Mouse (Mus musculus): ENCODE results near the gene Pigb. TPM values are rescaled to one million over a fixed set of nuclear protein-coding genes. Genes with fewer than 3 reads are reported as not detected.
"Not testable (repeated sequence)": the region's sequence is repeated elsewhere in the genome, so short reads cannot be mapped to it uniquely, and the experiment has no call there.

The Pigb gene
- 12.6 and 13.4 TPM in 2 replicates for polyA plus RNA-seq (2016; fragmentation: Nextera tagmentation; extraction: Ambion mirVana)

- Histone ChIP-seq H3K9ac (replicated peaks) (peak within 1 kb of the TSS; percentile 76), H3K4me2 (peak within 1 kb of the TSS; percentile 67), H3K9me3 (no peaks in the 10 kb centered on the region), H3K27ac (peak within 1 kb of the TSS; percentile 90), H3K4me3 (replicated peaks) (peak within 1 kb of the TSS; percentile 79), H3K36me3 (peaks cover 13% of the 10 kb centered on the region; the same call in 1 of the 2 replicates), H3K4me1 (replicated peaks) (peaks cover 24% of the 10 kb centered on the region), H3K27me3 (no peaks in the 10 kb centered on the region)
- ATAC-seq (ENCODE audit: insufficient number of reproducible peaks, insufficient read depth, low FRiP score, low TSS enrichment, low read depth): no peak
- 33% methylated on average over 6 of the region's 6 CpGs for WGBS
Measured at GRCm38 (mm10) chr9:73040080-73040479, at the start of gene Pigb. Gene Pigb (minus strand): TSS chr9:73040378.

- H3K4me3 ChIP-seq (replicated peaks): no peak overlapping the region
- ATAC-seq (ENCODE audit: insufficient number of reproducible peaks, insufficient read depth, low FRiP score, low TSS enrichment, low read depth): no peak
- H3K36me3 ChIP-seq: no peaks in the 10 kb centered on the region
- H3K27me3 ChIP-seq: 0 out of 2 replicates have a peak, but pooled peaks cover 3% of the 10 kb centered on the region
- no peak overlapping the region for H3K4me2 ChIP-seq
- H3K4me1 ChIP-seq (replicated peaks): no peaks in the 10 kb centered on the region
- no peak overlapping the region for H3K27ac ChIP-seq
- 69% methylated on average over 16 of the region's 16 CpGs for WGBS
- H3K9me3 ChIP-seq: no peaks in the 10 kb centered on the region
- H3K9ac ChIP-seq (replicated peaks): 0 out of 2 replicates have a peak overlapping the region, but pooled peaks have one; percentile 12
Measured at GRCm38 (mm10) chr9:73089222-73089920, 49.2 kb upstream of the Pigb start.

- Histone ChIP-seq H3K9me3 (no peaks in the 10 kb centered on the region), H3K4me2 (no peak overlapping the region), H3K9ac (replicated peaks) (no peak overlapping the region), H3K27me3 (0 out of 2 replicates have a peak, but pooled peaks cover 3% of the 10 kb centered on the region), H3K4me3 (replicated peaks) (no peak overlapping the region), H3K27ac (no peak overlapping the region), H3K4me1 (replicated peaks) (no peaks in the 10 kb centered on the region), H3K36me3 (no peaks in the 10 kb centered on the region)
- WGBS: 76% methylated on average over 5 of the region's 5 CpGs
- no peak for ATAC-seq (ENCODE audit: insufficient number of reproducible peaks, insufficient read depth, low FRiP score, low TSS enrichment, low read depth)
Measured at GRCm38 (mm10) chr9:73087581-73087980, 47.4 kb upstream of the Pigb start.

- ATAC-seq (ENCODE audit: insufficient number of reproducible peaks, insufficient read depth, low FRiP score, low TSS enrichment, low read depth): no peak
- Histone ChIP-seq H3K9me3 (no peaks in the 10 kb centered on the region), H3K4me3 (replicated peaks) (no peak overlapping the region), H3K27ac (no peak overlapping the region), H3K9ac (replicated peaks) (no peak overlapping the region), H3K4me1 (replicated peaks) (no peaks in the 10 kb centered on the region), H3K4me2 (no peak overlapping the region), H3K36me3 (no peaks in the 10 kb centered on the region), H3K27me3 (0 out of 2 replicates have a peak, but pooled peaks cover 3% of the 10 kb centered on the region)
- WGBS: 64% methylated on average over 8 of the region's 8 CpGs
Measured at GRCm38 (mm10) chr9:73087121-73087520, 46.9 kb upstream of the Pigb start.

GRCm38 (mm10) chr9:73085845-73086244, 45.7 kb upstream of the Pigb start:
- H3K9ac ChIP-seq (replicated peaks): no peak overlapping the region
- WGBS: 86% methylated on average over 6 of the region's 6 CpGs
- no peak overlapping the region for H3K27ac ChIP-seq
- H3K27me3 ChIP-seq: 0 out of 2 replicates have a peak, but pooled peaks cover 3% of the 10 kb centered on the region
- ATAC-seq (ENCODE audit: insufficient number of reproducible peaks, insufficient read depth, low FRiP score, low TSS enrichment, low read depth): no peak
- H3K4me2 ChIP-seq: no peak overlapping the region
- H3K4me3 ChIP-seq (replicated peaks): no peak overlapping the region
- no peaks in the 10 kb centered on the region for H3K4me1 ChIP-seq (replicated peaks)
- no peaks in the 10 kb centered on the region for H3K36me3 ChIP-seq
- no peaks in the 10 kb centered on the region for H3K9me3 ChIP-seq

- Histone ChIP-seq H3K4me1 (replicated peaks) (no peaks in the 10 kb centered on the region), H3K36me3 (no peaks in the 10 kb centered on the region), H3K4me3 (replicated peaks) (no peak overlapping the region), H3K27ac (no peak overlapping the region), H3K9ac (replicated peaks) (no peak overlapping the region), H3K4me2 (no peak overlapping the region), H3K9me3 (no peaks in the 10 kb centered on the region), H3K27me3 (no peaks in the 10 kb centered on the region)
- WGBS: 68% methylated on average over 6 of the region's 6 CpGs
- ATAC-seq (ENCODE audit: insufficient number of reproducible peaks, insufficient read depth, low FRiP score, low TSS enrichment, low read depth): no peak
Measured at GRCm38 (mm10) chr9:73083956-73084355, 43.8 kb upstream of the Pigb start.

GRCm38 (mm10) chr9:73082291-73083000, 42.3 kb upstream of the Pigb start:
- WGBS: 77% methylated on average over 8 of the region's 8 CpGs

GRCm38 (mm10) chr9:73079801-73080325, 39.7 kb upstream of the Pigb start:
- Histone ChIP-seq H3K36me3 (no peaks in the 10 kb centered on the region), H3K27ac (no peak overlapping the region)
- WGBS: 57% methylated on average over 7 of the region's 7 CpGs

More at GRCm38 (mm10) chr9:73082291-73083000, 42.3 kb upstream of the Pigb start:
- Histone ChIP-seq H3K27me3 (no peaks in the 10 kb centered on the region), H3K27ac (no peak overlapping the region), H3K4me3 (replicated peaks) (no peak overlapping the region), H3K9ac (replicated peaks) (no peak overlapping the region), H3K9me3 (no peaks in the 10 kb centered on the region), H3K4me1 (replicated peaks) (no peaks in the 10 kb centered on the region), H3K36me3 (no peaks in the 10 kb centered on the region), H3K4me2 (no peak overlapping the region)
- no peak for ATAC-seq (ENCODE audit: insufficient number of reproducible peaks, insufficient read depth, low FRiP score, low TSS enrichment, low read depth)

GRCm38 (mm10) chr9:73079349-73079748, 39.2 kb upstream of the Pigb start:
- not testable (repeated sequence) for H3K9me3 ChIP-seq; H3K27ac ChIP-seq; H3K9ac ChIP-seq (replicated peaks); H3K27me3 ChIP-seq; ATAC-seq (ENCODE audit: insufficient number of reproducible peaks, insufficient read depth, low FRiP score, low TSS enrichment, low read depth); H3K4me2 ChIP-seq; H3K36me3 ChIP-seq; H3K4me3 ChIP-seq (replicated peaks); H3K4me1 ChIP-seq (replicated peaks)
- 87% methylated on average over 11 of the region's 12 CpGs for WGBS

More at GRCm38 (mm10) chr9:73079801-73080325, 39.7 kb upstream of the Pigb start:
- Histone ChIP-seq H3K9me3 (no peaks in the 10 kb centered on the region), H3K9ac (replicated peaks) (no peak overlapping the region), H3K4me3 (replicated peaks) (no peak overlapping the region), H3K4me1 (replicated peaks) (no peaks in the 10 kb centered on the region), H3K27me3 (no peaks in the 10 kb centered on the region), H3K4me2 (no peak overlapping the region)
- ATAC-seq (ENCODE audit: insufficient number of reproducible peaks, insufficient read depth, low FRiP score, low TSS enrichment, low read depth): no peak

GRCm38 (mm10) chr9:73073169-73073568, 33.0 kb upstream of the Pigb start:
- no peak overlapping the region for H3K4me2 ChIP-seq
- H3K27ac ChIP-seq: no peak overlapping the region
- no peak overlapping the region for H3K9ac ChIP-seq (replicated peaks)
- no peaks in the 10 kb centered on the region for H3K9me3 ChIP-seq
- H3K4me1 ChIP-seq (replicated peaks): no peaks in the 10 kb centered on the region
- H3K27me3 ChIP-seq: no peaks in the 10 kb centered on the region
- ATAC-seq (ENCODE audit: insufficient number of reproducible peaks, insufficient read depth, low FRiP score, low TSS enrichment, low read depth): no peak
- no peaks in the 10 kb centered on the region for H3K36me3 ChIP-seq
- no peak overlapping the region for H3K4me3 ChIP-seq (replicated peaks)
- 87% methylated on average over 5 of the region's 5 CpGs for WGBS

- no peak overlapping the region for H3K9ac ChIP-seq (replicated peaks)
- H3K4me2 ChIP-seq: no peak overlapping the region
- no peak overlapping the region for H3K27ac ChIP-seq
- no peaks in the 10 kb centered on the region for H3K9me3 ChIP-seq
- no peak overlapping the region for H3K4me3 ChIP-seq (replicated peaks)
- whole genome bisulfite sequencing: 77% methylated on average over 8 of the region's 8 CpGs
- H3K4me1 ChIP-seq (replicated peaks): 0 out of 2 replicates have a peak, but pooled peaks cover 4% of the 10 kb centered on the region
- no peaks in the 10 kb centered on the region for H3K36me3 ChIP-seq
- ATAC-seq (ENCODE audit: insufficient number of reproducible peaks, insufficient read depth, low FRiP score, low TSS enrichment, low read depth): no peak
- H3K27me3 ChIP-seq: no peaks in the 10 kb centered on the region
Measured at GRCm38 (mm10) chr9:73072426-73072825, 32.2 kb upstream of the Pigb start.

All from limb, embryonic 12.5 days (tissue).